ENCODE assay signal across 9 mouse cellular contexts in genomic region chr11:101163476-101164350, GRCm38 (mm10). TPM values are rescaled to one million over a fixed set of nuclear protein-coding genes. Genes with fewer than 3 reads are reported as not detected.
DNase-seq lines count a peak whose midpoint lies in the region; ATAC-seq and TF ChIP-seq lines count a peak whose summit lies in the region.
"Had no signal": no experiment of that assay in that cellular context is flagged by ENCODE, and none has a peak within 500 bp of the region (broad histone marks: within the 10 kb centered on the region; RNA-seq: fewer than 3 reads in every experiment).

No protein-coding gene starts in this region.

- DNase-seq in thymus, adult 2 months: no peak
- no peak for DNase-seq in thymus, postnatal 4 days
- DNase-seq in liver, embryonic 13.5 days: no peak
- DNase-seq in embryo, embryonic 10 days (ENCODE audit: low spot score): no peak
- DNase-seq in layer of hippocampus, adult 18-20 months (ENCODE audit: low spot score in 2 of 2): no peak
- DNase-seq in thymus, postnatal 14 days: no peak
- no peak for DNase-seq in gastrocnemius, postnatal 14 days

- WGBS in thymus, adult 2 months: 30% methylated on average over 49 of the region's 49 CpGs
- 22% methylated on average over 44 of the region's 49 CpGs for WGBS in hindbrain, embryonic 16.5 days
- 28% methylated on average over 49 of the region's 49 CpGs for WGBS in liver, embryonic 13.5 days (ENCODE audit: insufficient replicate concordance)

- H3K4me1 ChIP-seq in thymus, adult 2 months (replicated peaks; ENCODE audit: control insufficient read depth, insufficient read depth, low read length): peaks cover 6% of the 10 kb centered on the region; the same call in 1 of the 2 replicates
- peaks cover 3% of the 10 kb centered on the region; the same call in 1 of the 2 replicates for H3K4me1 ChIP-seq in hindbrain, embryonic 16.5 days (ENCODE audit: control insufficient read depth, insufficient read depth, low read depth, low read length)
- peaks cover 36% of the 10 kb centered on the region for H3K4me1 ChIP-seq in liver, embryonic 13.5 days (replicated peaks)

- intact Hi-C loops in gastrocnemius, postnatal 14 days (cut with DNase I; ENCODE audit: low total_unique reads): no loop called here

- no peak for TF ChIP-seq POLR2A in thymus, adult 2 months (IDR thresholded peaks at IDR 0.05; ENCODE audit: control insufficient read depth, extremely low read depth, insufficient read depth, low read length, poor library complexity)

- no peak overlapping the region for H3K4me3 ChIP-seq in thymus, adult 2 months (ENCODE audit: control insufficient read depth, insufficient read depth, low read length)
- H3K4me3 ChIP-seq in hindbrain, embryonic 16.5 days (ENCODE audit: low read length): peak overlapping the region; percentile 27
- peak overlapping the region; percentile 32 for H3K4me3 ChIP-seq in liver, embryonic 13.5 days (replicated peaks)

- peaks cover 11% of the 10 kb centered on the region; the same call in 1 of the 2 replicates for H3K27me3 ChIP-seq in thymus, adult 2 months (ENCODE audit: control insufficient read depth, insufficient read depth, low read length)
- peaks cover 57% of the 10 kb centered on the region for H3K27me3 ChIP-seq in hindbrain, embryonic 16.5 days (replicated peaks; ENCODE audit: control insufficient read depth, insufficient read depth, low read length)
- H3K27me3 ChIP-seq in liver, embryonic 13.5 days: peaks cover 94% of the 10 kb centered on the region

- TF ChIP-seq CTCF in thymus, adult 2 months (IDR thresholded peaks at IDR 0.05; ENCODE audit: borderline replicate concordance, control insufficient read depth, extremely low read depth, insufficient read depth, low read length, poor library complexity): 0 out of 2 replicates have a peak, but pooled peaks have one; percentile 15

- peak overlapping the region; percentile 50 for H3K9ac ChIP-seq in hindbrain, embryonic 16.5 days (ENCODE audit: low read depth, low read length)
- H3K9ac ChIP-seq in liver, embryonic 13.5 days: no peak overlapping the region

- H3K4me2 ChIP-seq in hindbrain, embryonic 16.5 days (ENCODE audit: low read length): peak overlapping the region; percentile 48
- peak overlapping the region; percentile 49 for H3K4me2 ChIP-seq in liver, embryonic 13.5 days

- no peak for ATAC-seq in hindbrain, embryonic 16.5 days
- ATAC-seq in liver, embryonic 13.5 days (ENCODE audit: low read depth): no peak

- no peaks in the 10 kb centered on the region for H3K36me3 ChIP-seq in thymus, adult 2 months (ENCODE audit: control insufficient read depth, insufficient read depth, low read length)
- H3K36me3 ChIP-seq in hindbrain, embryonic 16.5 days (ENCODE audit: control insufficient read depth, insufficient read depth, low read length): peaks cover 16% of the 10 kb centered on the region
- peaks cover 13% of the 10 kb centered on the region; the same call in 1 of the 2 replicates for H3K36me3 ChIP-seq in liver, embryonic 13.5 days

- H3K27ac ChIP-seq in thymus, adult 2 months (ENCODE audit: control insufficient read depth, insufficient read depth, low read length): no peak overlapping the region
- H3K27ac ChIP-seq in hindbrain, embryonic 16.5 days (ENCODE audit: low read depth, low read length): no peak overlapping the region
- no peak overlapping the region for H3K27ac ChIP-seq in liver, embryonic 13.5 days
- H3K27ac ChIP-seq: macrophage had no signal

- no peaks in the 10 kb centered on the region for H3K9me3 ChIP-seq in hindbrain, embryonic 16.5 days (ENCODE audit: control insufficient read depth, low read length)
- H3K9me3 ChIP-seq in liver, embryonic 13.5 days (replicated peaks): no peaks in the 10 kb centered on the region

RNA-seq across cellular contexts. Expression of gene Cntnap1, which starts 6.6 kb away (rescaled TPM):
- 4.5 and 5.3 TPM in 2 replicates for polyA plus RNA-seq in thymus, adult 2 months (2012; rRNA removed)
- 8.7 and 11.2 TPM in 2 replicates for polyA plus RNA-seq in hindbrain, embryonic 16.5 days (2015; fragmentation: Nextera tagmentation; extraction: Ambion mirVana)
- polyA plus RNA-seq in liver, embryonic 13.5 days (2015; fragmentation: Nextera tagmentation; extraction: Ambion mirVana): 0.09 and 0.12 TPM in 2 replicates
- total RNA-seq in layer of hippocampus, adult 18-20 months (2021): 100 to 1,000 TPM; 154 to 162 TPM
- total RNA-seq in gastrocnemius, postnatal 14 days (2021): 1 to 10 TPM; 1.8 to 2.4 TPM

RNA-seq across cellular contexts. Expression of gene Plekhh3, which starts 7.4 kb away (rescaled TPM):
- 11.9 and 12.1 TPM in 2 replicates for polyA plus RNA-seq in thymus, adult 2 months (2012; rRNA removed)
- 9.3 and 9.5 TPM in 2 replicates for polyA plus RNA-seq in hindbrain, embryonic 16.5 days (2015; fragmentation: Nextera tagmentation; extraction: Ambion mirVana)
- polyA plus RNA-seq in liver, embryonic 13.5 days (2015; fragmentation: Nextera tagmentation; extraction: Ambion mirVana): 1.0 and 1.1 TPM in 2 replicates
- 10 to 100 TPM; 15.0 to 15.3 TPM for total RNA-seq in layer of hippocampus, adult 18-20 months (2021)
- total RNA-seq in gastrocnemius, postnatal 14 days (2021): 10 to 100 TPM; 22.0 to 26.9 TPM

RNA-seq across cellular contexts. Expression of gene Tubg2, which starts 8.0 kb away (rescaled TPM):
- polyA plus RNA-seq in thymus, adult 2 months (2012; rRNA removed): 2.6 and 3.3 TPM in 2 replicates
- polyA plus RNA-seq in hindbrain, embryonic 16.5 days (2015; fragmentation: Nextera tagmentation; extraction: Ambion mirVana): 56.9 and 60.3 TPM in 2 replicates
- 0.29 and 0.37 TPM in 2 replicates for polyA plus RNA-seq in liver, embryonic 13.5 days (2015; fragmentation: Nextera tagmentation; extraction: Ambion mirVana)
- total RNA-seq in layer of hippocampus, adult 18-20 months (2021): 10 to 100 TPM; 40.2 to 42.7 TPM
- total RNA-seq in gastrocnemius, postnatal 14 days (2021): 1 to 10 TPM; 3.1 to 4.6 TPM

RNA-seq across cellular contexts. Expression of gene Ccr10, which starts 11.5 kb away (rescaled TPM):
- polyA plus RNA-seq in thymus, adult 2 months (2012; rRNA removed): 2.9 and 3.9 TPM in 2 replicates
- polyA plus RNA-seq in hindbrain, embryonic 16.5 days (2015; fragmentation: Nextera tagmentation; extraction: Ambion mirVana): 0.32 and 0.60 TPM in 2 replicates
- polyA plus RNA-seq in liver, embryonic 13.5 days (2015; fragmentation: Nextera tagmentation; extraction: Ambion mirVana): not detected in 2 replicates
- under 1 TPM in 1 of 2 experiments, not detected in 1; 0.18 TPM for total RNA-seq in layer of hippocampus, adult 18-20 months (2021)
- under 1 TPM in 1 of 2 experiments, not detected in 1; 0.12 TPM for total RNA-seq in gastrocnemius, postnatal 14 days (2021)
- polyA plus RNA-seq: macrophage had no signal

RNA-seq across cellular contexts. Expression of gene Tubg1, which starts 44.0 kb away (rescaled TPM):
- 50.3 and 67.4 TPM in 2 replicates for polyA plus RNA-seq in thymus, adult 2 months (2012; rRNA removed)
- polyA plus RNA-seq in hindbrain, embryonic 16.5 days (2015; fragmentation: Nextera tagmentation; extraction: Ambion mirVana): 79.6 and 80.2 TPM in 2 replicates
- polyA plus RNA-seq in liver, embryonic 13.5 days (2015; fragmentation: Nextera tagmentation; extraction: Ambion mirVana): 49.7 and 54.4 TPM in 2 replicates
- 10 to 100 TPM; 43.7 to 46.5 TPM for total RNA-seq in layer of hippocampus, adult 18-20 months (2021)
- total RNA-seq in gastrocnemius, postnatal 14 days (2021): 10 to 100 TPM; 26.3 to 31.2 TPM

Comparison
In these comparisons a context has a peak if more than half of its experiments do, and no peak if none do; other contexts are left out.
1. RNA of gene Tubg2, which starts 8.0 kb away (polyA plus RNA-seq): 56.9 to 60.3 TPM in hindbrain, embryonic 16.5 days; 2.6 to 3.3 TPM in thymus, adult 2 months and 0.29 to 0.37 TPM in liver, embryonic 13.5 days; every median in the first group is over 10 times any median in the second.